Mouse (Mus musculus) spleen, adult 2 months (tissue): ENCODE measurements around the gene Zfhx3.

Source experiments
- CTCF ChIP-seq: fragments of 200-500 bp; IDR thresholded peaks from 2 replicates; pipeline ENCODE4 v1.5.1; 2011; ENCODE audit warnings: mild to moderate bottlenecking, inconsistent platforms; ENCODE audit not compliant: insufficient read depth, insufficient read length, insufficient replicate concordance; ENCODE audit errors: extremely low read depth
- POLR2A ChIP-seq: fragments of 200-500 bp; IDR thresholded peaks from 2 replicates; pipeline ENCODE4 v1.6.1; 2011; ENCODE audit warnings: low read depth, low read length, inconsistent platforms

- TF ChIP-seq POLR2A (no peak), CTCF (no peak)
These were observed 703.2 kb downstream of the Zfhx3 start for GRCm38 (mm10) chr8:108645660-108646059.
